Mouse (Mus musculus) gonadal fat pad, adult 2 months (tissue): ENCODE results near the gene Gm10912. TPM values are rescaled to one million over a fixed set of nuclear protein-coding genes. Genes with fewer than 3 reads are reported as not detected.

Source experiments
- polyA plus RNA-seq: library from polyadenylated mRNA; depleted of rRNA; stranded (reverse); fragments of >200 nt; gene quantifications from 2 replicates; pipeline ENCODE4 v1.2.3, GENCODE M21; 2012; rRNA removed

The Gm10912 gene
- polyA plus RNA-seq, 1 experiment, result 0.12 TPM

Other genes with a start within 250 kb of the Gm10912 start
- gene Lmo2, start 107.8 kb upstream of the Gm10912 start, polyA plus RNA-seq, result 12.7 and 13.0 TPM in 2 replicates
- 26.4 and 28.4 TPM in 2 replicates for gene Fbxo3, start 38.1 kb upstream of the Gm10912 start, polyA plus RNA-seq
- 0.14 TPM in 1 of 2 replicates, not detected in the other for gene 4931422A03Rik, start 37.5 kb upstream of the Gm10912 start, polyA plus RNA-seq
- gene Gm10799, start 2.7 kb downstream of the Gm10912 start, polyA plus RNA-seq, result not detected in 2 replicates
- 7.5 and 12.0 TPM in 2 replicates for gene Cd59b, start 4.0 kb downstream of the Gm10912 start, polyA plus RNA-seq
- 31.7 and 76.2 TPM in 2 replicates for gene Cd59a, start 30.0 kb downstream of the Gm10912 start, polyA plus RNA-seq
- 0.27 and 0.38 TPM in 2 replicates for gene A930018P22Rik, start 56.9 kb downstream of the Gm10912 start, polyA plus RNA-seq